Mouse (Mus musculus) stomach, postnatal 0 days (tissue): ENCODE results near the gene Fthl17d.
"Not testable (repeated sequence)": the region's sequence is repeated elsewhere in the genome, so short reads cannot be mapped to it uniquely, and the experiment has no call there.

Experiments
- CTCF ChIP-seq: IDR thresholded peaks from 2 replicates; pipeline ENCODE4 v1.5.1; 2016; ENCODE audit warnings: antibody characterized with exemption, low read depth, mild to moderate bottlenecking, moderate library complexity
- EP300 ChIP-seq: optimal IDR thresholded peaks from 2 replicates; pipeline ENCODE3; 2016; ENCODE audit warnings: antibody characterized with exemption

DNA sequence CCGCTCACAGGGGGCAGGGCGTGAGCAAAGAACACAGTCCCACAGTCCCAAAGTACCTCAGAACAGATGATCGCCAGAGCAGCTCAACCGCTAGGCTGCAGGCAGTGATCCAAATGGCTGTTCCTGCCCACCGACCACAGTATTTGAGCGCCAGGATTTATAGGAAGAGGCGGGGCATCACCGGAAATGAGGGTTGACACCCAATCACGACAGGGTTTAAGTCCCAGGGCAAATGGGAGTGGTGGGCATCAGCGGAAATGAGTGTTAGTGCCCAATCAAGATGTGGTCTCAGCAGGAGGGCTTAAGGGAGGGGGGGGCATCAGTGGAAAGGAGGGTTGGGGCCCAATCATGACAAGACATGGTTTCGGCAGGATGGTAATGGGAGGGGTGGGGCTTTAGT is 23.7 kb downstream of the Fthl17d start, which contains the start of gene Fthl17b:
- TF ChIP-seq CTCF, EP300: not testable (repeated sequence)
